Mouse (Mus musculus) heart, embryonic 12.5 days (tissue): ENCODE measurements around the gene Ush2a. TPM values are rescaled to one million over a fixed set of nuclear protein-coding genes. Genes with fewer than 3 reads are reported as not detected.

Source experiments
- ATAC-seq: fragments of 200-750 bp; cut with Nextera tagmentation; 2 replicates; pipeline ENCODE4 v1.8.0; 2017; ENCODE audit warnings: moderate TSS enrichment, moderate library complexity; ENCODE audit not compliant: insufficient number of reproducible peaks, low FRiP score
- H3K27ac ChIP-seq: fragments of 300-500 bp; sonication (generic); 2 replicates; pipeline ENCODE4 v1.5.1; 2016; ENCODE audit warnings: mild to moderate bottlenecking, moderate library complexity; ENCODE audit not compliant: poor library complexity, severe bottlenecking
- H3K27me3 ChIP-seq: fragments of 300-500 bp; sonication (generic); replicated peaks from 2 replicates; pipeline ENCODE4 v1.6.1; 2016; ENCODE audit warnings: mild to moderate bottlenecking, moderate library complexity
- H3K36me3 ChIP-seq: fragments of 300-500 bp; sonication (generic); 2 replicates; pipeline ENCODE4 v1.6.1; 2016; ENCODE audit warnings: mild to moderate bottlenecking, moderate library complexity
- H3K4me1 ChIP-seq: fragments of 300-500 bp; sonication (generic); replicated peaks from 2 replicates; pipeline ENCODE4 v1.6.1; 2016; ENCODE audit warnings: mild to moderate bottlenecking
- H3K4me2 ChIP-seq: fragments of 300-500 bp; sonication (generic); 2 replicates; pipeline ENCODE4 v1.6.1; 2016; ENCODE audit warnings: mild to moderate bottlenecking, moderate library complexity
- H3K4me3 ChIP-seq: fragments of 300-500 bp; sonication (generic); 2 replicates; pipeline ENCODE4 v1.5.1; 2016; ENCODE audit warnings: mild to moderate bottlenecking
- H3K9ac ChIP-seq: fragments of 300-500 bp; sonication (generic); 2 replicates; pipeline ENCODE4 v1.6.1; 2016; ENCODE audit warnings: mild to moderate bottlenecking, moderate library complexity
- H3K9me3 ChIP-seq: fragments of 300-500 bp; sonication (generic); replicated peaks from 2 replicates; pipeline ENCODE4 v1.6.1; 2016; ENCODE audit warnings: mild to moderate bottlenecking, moderate library complexity
- WGBS: fragments of 180-500 bp; shearing (Covaris S2); methylation state at CpG from one replicate; pipeline ENCODE4 v1.1.7; 2016; 5-methylcytosine and 5-hydroxymethylcytosine counted together
- polyA plus RNA-seq: library from polyadenylated mRNA; unstranded; fragments of >200 nt; fragmentation: Nextera tagmentation; extraction: Ambion mirVana; gene quantifications from 2 replicates; pipeline ENCODE4 v1.2.1, GENCODE M21; 2016

The Ush2a gene
- polyA plus RNA-seq, 1 experiment from 2014 or later = 0.08 TPM

- H3K4me2 ChIP-seq = no peak overlapping the region
- no peak for ATAC-seq
Measured at GRCm38 (mm10) chr1:188725122-188725995, 463.5 kb downstream of the Ush2a start.

DNA sequence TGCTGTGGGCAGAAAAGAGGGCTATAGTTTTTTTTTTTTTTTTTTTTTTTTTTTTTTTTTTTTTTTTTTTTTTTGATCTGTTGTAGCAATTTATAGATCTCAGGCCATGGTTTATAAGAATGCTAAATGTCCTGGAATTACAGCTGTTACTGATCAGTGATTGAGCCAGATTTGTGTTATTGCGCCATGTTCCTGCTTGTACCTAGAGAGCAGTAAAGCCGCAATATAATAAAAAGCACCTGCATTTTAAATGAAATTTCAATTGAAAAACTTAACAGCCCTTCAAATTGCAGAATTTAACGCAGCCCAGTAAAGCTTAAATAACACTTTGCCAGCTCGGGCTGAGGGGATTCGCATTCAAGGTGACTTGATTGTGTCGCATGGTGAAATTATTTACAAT lies 465.1 kb downstream of the Ush2a start:
- Histone ChIP-seq H3K27me3 (no peaks in the 10 kb centered on the region), H3K4me2 (no peak overlapping the region), H3K36me3 (no peaks in the 10 kb centered on the region), H3K4me1 (no peaks in the 10 kb centered on the region), H3K9ac (no peak overlapping the region), H3K27ac (no peak overlapping the region), H3K4me3 (no peak overlapping the region), H3K9me3 (no peaks in the 10 kb centered on the region)
- no peak for ATAC-seq
- WGBS = 85% methylated on average over 6 of the region's 6 CpGs

More at GRCm38 (mm10) chr1:188725122-188725995, 463.5 kb downstream of the Ush2a start:
- Histone ChIP-seq H3K9me3 (no peaks in the 10 kb centered on the region), H3K27ac (no peak overlapping the region), H3K9ac (no peak overlapping the region), H3K36me3 (no peaks in the 10 kb centered on the region), H3K27me3 (no peaks in the 10 kb centered on the region), H3K4me1 (no peaks in the 10 kb centered on the region), H3K4me3 (no peak overlapping the region)
- WGBS = 68% methylated on average over 17 of the region's 17 CpGs

- no peak overlapping the region for H3K4me3 ChIP-seq
- no peak overlapping the region for H3K27ac ChIP-seq
- H3K9ac ChIP-seq = no peak overlapping the region
- 83% methylated on average over 8 of the region's 8 CpGs for WGBS
- H3K27me3 ChIP-seq = no peaks in the 10 kb centered on the region
- H3K4me1 ChIP-seq = no peaks in the 10 kb centered on the region
- no peak for ATAC-seq
- no peak overlapping the region for H3K4me2 ChIP-seq
- no peaks in the 10 kb centered on the region for H3K36me3 ChIP-seq
- no peaks in the 10 kb centered on the region for H3K9me3 ChIP-seq
Measured at GRCm38 (mm10) chr1:188728625-188729024, 466.8 kb downstream of the Ush2a start.

DNA sequence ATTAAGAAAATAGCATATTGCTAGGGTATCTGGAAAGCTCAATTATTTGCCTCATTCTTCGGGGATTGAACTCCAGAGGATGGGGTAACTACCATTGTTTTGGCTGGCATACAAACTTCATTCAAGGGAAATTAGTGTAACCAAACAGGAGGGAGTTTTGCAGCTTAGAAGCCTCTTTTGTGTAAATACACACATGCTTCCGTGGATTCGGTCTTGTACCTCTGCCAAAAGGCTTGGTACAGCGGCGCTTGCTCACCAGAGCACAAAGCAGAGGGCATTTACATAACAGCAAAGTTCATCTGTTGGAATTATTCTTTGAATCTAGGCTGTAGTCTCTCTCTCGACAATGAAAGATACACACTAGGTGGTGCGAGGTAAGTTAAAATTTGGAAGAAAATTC lies 467.4 kb downstream of the Ush2a start:
- no peak for ATAC-seq
- no peaks in the 10 kb centered on the region for H3K4me1 ChIP-seq
- H3K9ac ChIP-seq = no peak overlapping the region
- H3K9me3 ChIP-seq = no peaks in the 10 kb centered on the region
- H3K27me3 ChIP-seq = no peaks in the 10 kb centered on the region
- no peaks in the 10 kb centered on the region for H3K36me3 ChIP-seq
- H3K4me2 ChIP-seq = no peak overlapping the region
- H3K4me3 ChIP-seq = no peak overlapping the region
- H3K27ac ChIP-seq = no peak overlapping the region
- WGBS = 87% methylated on average over 7 of the region's 7 CpGs

DNA sequence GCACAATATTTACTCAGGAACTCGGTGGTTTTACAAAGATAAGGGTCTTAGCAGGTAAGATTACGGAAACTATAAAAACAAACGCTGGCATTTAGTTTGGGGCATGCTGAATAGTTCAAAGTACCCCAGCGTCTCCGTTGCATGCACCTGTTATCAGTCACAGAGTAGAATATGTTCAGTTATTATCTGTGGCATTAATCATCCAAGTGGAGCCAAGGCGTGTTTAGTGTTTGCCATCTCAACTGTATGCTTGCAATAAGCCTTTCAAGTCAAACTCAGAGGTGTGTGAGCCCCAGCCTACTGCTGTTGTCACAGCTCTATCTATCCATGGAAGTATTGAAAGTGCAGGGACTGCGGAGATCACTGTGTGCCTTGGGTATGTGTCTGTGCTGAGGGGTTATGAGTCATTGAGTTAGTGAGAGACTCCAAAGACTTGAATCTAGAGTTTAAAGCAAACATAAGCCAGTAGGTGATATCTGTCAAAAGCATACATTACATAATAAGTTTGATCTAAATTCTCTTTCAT lies 473.0 kb downstream of the Ush2a start:
- Histone ChIP-seq H3K4me2 (no peak overlapping the region), H3K4me1 (no peaks in the 10 kb centered on the region), H3K4me3 (no peak overlapping the region), H3K36me3 (no peaks in the 10 kb centered on the region), H3K27me3 (no peaks in the 10 kb centered on the region), H3K27ac (no peak overlapping the region), H3K9ac (no peak overlapping the region), H3K9me3 (peaks cover 5% of the 10 kb centered on the region; the same call in 1 of the 2 replicates)
- ATAC-seq = no peak
- 66% methylated on average over 7 of the region's 7 CpGs for WGBS

- Histone ChIP-seq H3K9ac (no peak overlapping the region), H3K4me1 (no peaks in the 10 kb centered on the region), H3K36me3 (no peaks in the 10 kb centered on the region), H3K4me3 (no peak overlapping the region), H3K9me3 (no peaks in the 10 kb centered on the region), H3K4me2 (no peak overlapping the region), H3K27me3 (no peaks in the 10 kb centered on the region), H3K27ac (no peak overlapping the region)
- 69% methylated on average over 7 of the region's 7 CpGs for WGBS
- ATAC-seq = no peak
Measured at GRCm38 (mm10) chr1:188742971-188743370, 481.1 kb downstream of the Ush2a start.

DNA sequence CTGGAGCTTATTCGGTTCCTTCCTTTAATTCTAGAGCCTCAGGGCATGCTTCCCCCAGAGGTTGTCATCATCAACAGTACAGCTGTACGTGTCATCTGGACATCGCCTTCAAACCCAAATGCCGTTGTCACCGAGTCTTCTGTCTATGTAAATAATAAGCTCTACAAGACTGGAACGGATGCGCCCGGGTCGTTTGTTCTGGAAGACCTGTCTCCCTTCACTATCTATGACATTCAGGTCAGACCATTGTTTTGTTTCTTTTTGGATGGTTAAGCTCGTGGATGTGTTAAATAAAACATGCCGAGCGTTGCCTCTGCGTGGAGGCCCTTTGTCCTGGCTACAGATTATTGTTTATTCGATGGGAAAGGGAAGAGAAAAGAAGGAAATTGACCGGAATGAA lies 493.2 kb downstream of the Ush2a start:
- no peaks in the 10 kb centered on the region for H3K9me3 ChIP-seq
- WGBS = 75% methylated on average over 15 of the region's 15 CpGs

DNA sequence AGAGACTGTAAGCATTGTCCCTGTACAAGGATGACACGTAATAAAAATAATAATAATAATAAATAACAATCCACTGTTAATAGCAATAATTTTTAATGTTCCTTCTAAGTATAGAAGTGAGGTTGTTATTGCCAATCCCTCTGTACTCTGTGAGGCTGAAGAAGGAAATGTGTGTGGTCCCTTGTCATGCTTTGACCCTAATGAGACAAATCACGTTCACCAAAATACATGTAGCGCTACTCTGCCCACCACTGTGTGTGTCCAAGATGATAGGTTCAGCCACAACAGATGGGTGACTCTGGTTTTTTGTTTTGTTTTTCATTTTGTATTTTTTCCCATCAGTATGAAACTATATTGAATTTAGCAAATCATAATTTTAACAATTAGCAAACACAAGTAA lies 498.7 kb downstream of the Ush2a start:
- Histone ChIP-seq H3K9ac (no peak overlapping the region), H3K36me3 (no peaks in the 10 kb centered on the region), H3K4me3 (no peak overlapping the region), H3K27ac (no peak overlapping the region), H3K4me1 (no peaks in the 10 kb centered on the region), H3K4me2 (no peak overlapping the region), H3K9me3 (no peaks in the 10 kb centered on the region), H3K27me3 (no peaks in the 10 kb centered on the region)
- ATAC-seq = no peak
- 82% methylated on average over 3 of the region's 3 CpGs for WGBS

More for the DNA sequence above, 493.2 kb downstream of the Ush2a start:
- Histone ChIP-seq H3K36me3 (no peaks in the 10 kb centered on the region), H3K27ac (no peak overlapping the region), H3K4me3 (no peak overlapping the region), H3K4me1 (no peaks in the 10 kb centered on the region), H3K4me2 (no peak overlapping the region), H3K9ac (no peak overlapping the region), H3K27me3 (no peaks in the 10 kb centered on the region)
- no peak for ATAC-seq

DNA sequence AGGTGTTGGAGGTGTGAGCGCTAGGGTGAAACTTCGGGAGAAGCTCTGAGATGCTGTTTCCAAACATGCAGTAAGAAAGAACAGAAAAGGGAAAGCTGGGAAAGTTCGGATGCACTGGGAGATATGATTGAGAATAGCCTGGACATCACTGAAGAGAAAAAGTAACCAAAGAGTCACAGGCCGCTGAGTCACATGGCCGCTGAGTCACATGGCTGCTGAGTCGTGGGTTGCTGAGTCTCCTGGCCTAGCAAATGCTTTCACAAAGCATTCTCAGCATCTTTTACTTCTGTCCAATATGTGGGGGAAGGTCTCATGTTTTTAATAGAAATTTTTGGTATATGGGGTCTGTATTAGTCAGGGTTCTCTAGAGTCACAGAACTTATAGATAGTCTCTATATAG lies 500.6 kb downstream of the Ush2a start:
- Histone ChIP-seq H3K4me3 (no peak overlapping the region), H3K9ac (no peak overlapping the region), H3K27me3 (no peaks in the 10 kb centered on the region), H3K36me3 (no peaks in the 10 kb centered on the region), H3K27ac (no peak overlapping the region), H3K4me1 (no peaks in the 10 kb centered on the region), H3K9me3 (no peaks in the 10 kb centered on the region), H3K4me2 (no peak overlapping the region)
- no peak for ATAC-seq
- WGBS = 82% methylated on average over 6 of the region's 6 CpGs

DNA sequence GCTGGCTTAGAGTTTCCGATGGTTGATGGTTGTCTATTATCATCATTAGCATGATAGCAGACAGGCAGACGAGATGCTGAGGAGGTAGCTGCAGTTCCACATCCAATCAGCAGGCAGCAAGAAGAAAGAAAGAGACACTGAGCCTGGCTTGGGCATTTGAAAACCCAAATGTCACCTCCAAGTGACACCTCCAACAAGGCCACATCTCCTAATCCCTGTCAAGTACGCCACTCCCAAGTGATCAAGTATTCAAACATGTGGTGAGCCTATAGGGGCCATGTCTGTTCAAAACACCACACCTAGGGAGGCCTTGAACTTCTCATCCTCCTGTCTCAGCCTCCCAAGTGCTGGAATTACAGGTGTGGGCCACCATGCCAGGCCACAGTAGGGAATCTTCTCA lies 501.9 kb downstream of the Ush2a start:
- Histone ChIP-seq H3K9me3 (no peaks in the 10 kb centered on the region), H3K27ac (no peak overlapping the region), H3K9ac (no peak overlapping the region), H3K27me3 (no peaks in the 10 kb centered on the region), H3K36me3 (no peaks in the 10 kb centered on the region), H3K4me2 (no peak overlapping the region), H3K4me3 (no peak overlapping the region), H3K4me1 (no peaks in the 10 kb centered on the region)
- ATAC-seq = no peak
- WGBS = 73% methylated on average over 3 of the region's 3 CpGs

- Histone ChIP-seq H3K4me2 (no peak overlapping the region), H3K27me3 (no peaks in the 10 kb centered on the region), H3K36me3 (no peaks in the 10 kb centered on the region), H3K4me1 (0 out of 2 replicates have a peak, but pooled peaks cover 4% of the 10 kb centered on the region), H3K4me3 (no peak overlapping the region), H3K9ac (no peak overlapping the region), H3K9me3 (no peaks in the 10 kb centered on the region), H3K27ac (no peak overlapping the region)
- 94% methylated on average over 1 of the region's 1 CpGs for WGBS
- peak; percentile 89 for ATAC-seq
Measured at GRCm38 (mm10) chr1:188770828-188771227, 509.0 kb downstream of the Ush2a start.
